Mouse (Mus musculus) adrenal gland (tissue): ENCODE measurements at regions not wholly inside any gene's neighbourhood (a gene's known extent, or its start where the extent isn't known, plus 50 kb on each side); places are given as distances from the start of the nearest gene placed in this dataset.

Experiments used
- intact Hi-C: fragments of 180-260 bp; cut with DNase I; formaldehyde crosslinking; loops from one replicate; pipeline ENCODE4 v1.15.1; 2025

- intact Hi-C loops: no loop called here
Measured at GRCm38 (mm10) chr17:14610791-14611522, 83.1 kb downstream of the Thbs2 start.

- intact Hi-C loops: no loop called here
Measured at GRCm38 (mm10) chr17:14608845-14609244, 85.2 kb downstream of the Thbs2 start.

GRCm38 (mm10) chr17:14606356-14606989, 87.6 kb downstream of the Thbs2 start:
- intact Hi-C loops: no loop called here

DNA sequence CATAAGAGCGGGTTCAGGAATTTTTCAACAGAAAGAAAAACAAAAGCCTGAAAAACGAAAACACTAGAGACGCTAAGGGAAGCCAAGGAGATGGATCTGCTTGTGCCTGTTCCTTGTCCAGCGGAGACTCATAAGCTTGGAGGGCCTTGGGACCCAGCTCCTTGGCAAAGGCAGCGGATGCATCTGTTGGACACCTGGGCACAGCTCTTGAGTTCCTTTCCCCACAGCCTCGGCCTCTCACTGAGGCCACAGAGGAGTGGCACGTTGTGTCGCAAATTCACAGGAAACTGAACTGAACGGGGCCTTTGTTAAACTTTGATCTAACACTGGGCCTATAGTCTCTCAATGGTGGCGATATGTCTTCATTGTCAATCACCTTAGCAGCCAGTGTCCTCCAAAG, 94.4 kb downstream of the Thbs2 start:
- intact Hi-C loops: no loop called here

GRCm38 (mm10) chr17:14596470-14596869, 97.6 kb downstream of the Thbs2 start:
- intact Hi-C loops: no loop called here

DNA sequence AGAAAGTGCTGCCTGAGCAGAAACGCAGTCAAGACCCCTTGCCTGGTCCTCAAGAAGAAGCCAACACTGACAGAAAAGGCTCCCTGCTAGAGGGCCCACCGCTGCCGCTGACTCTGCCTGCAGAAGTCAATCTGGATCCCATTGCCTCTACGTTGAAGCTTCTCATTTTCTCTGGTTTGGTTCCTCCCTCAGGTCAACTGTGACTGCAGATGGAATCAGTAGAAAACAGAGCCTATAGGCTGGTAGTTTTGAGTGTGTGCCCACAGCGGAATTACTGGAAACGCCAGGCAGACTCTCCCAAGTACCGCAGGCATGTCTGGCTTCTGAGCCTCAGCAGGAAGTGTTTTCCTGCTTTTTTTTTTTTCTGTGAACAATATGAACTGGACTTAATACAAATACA, 98.5 kb downstream of the Thbs2 start:
- intact Hi-C loops: no loop called here

- intact Hi-C loops: no loop called here
Measured at GRCm38 (mm10) chr17:14588086-14588817, 105.8 kb downstream of the Thbs2 start.

DNA sequence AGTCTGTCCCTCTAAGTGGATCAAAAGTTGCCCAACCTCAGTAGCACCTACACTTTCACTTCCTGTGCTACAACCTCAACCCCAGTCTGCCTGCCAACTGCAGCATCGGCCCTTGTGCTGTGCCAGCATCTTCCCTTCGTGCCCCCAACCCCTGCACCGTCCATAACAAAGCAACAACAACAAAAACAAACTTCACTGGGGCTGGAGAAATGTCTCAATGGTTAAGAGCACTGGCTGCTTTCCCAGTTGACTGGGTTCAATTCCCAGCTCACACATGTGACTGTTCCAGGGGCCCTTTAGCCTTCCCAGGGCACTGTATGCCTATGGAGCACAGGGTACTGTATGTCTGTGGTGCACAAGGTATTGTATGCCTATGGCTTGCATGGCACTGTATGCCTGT, 114.4 kb downstream of the Thbs2 start:
- intact Hi-C loops: no loop called here

- intact Hi-C loops: no loop called here
Measured at GRCm38 (mm10) chr17:14578721-14579120, 115.3 kb downstream of the Thbs2 start.

GRCm38 (mm10) chr17:14578194-14578593, 115.8 kb downstream of the Thbs2 start:
- intact Hi-C loops: no loop called here

- intact Hi-C loops: no loop called here
Measured at GRCm38 (mm10) chr17:14576159-14576558, 117.9 kb downstream of the Thbs2 start.

DNA sequence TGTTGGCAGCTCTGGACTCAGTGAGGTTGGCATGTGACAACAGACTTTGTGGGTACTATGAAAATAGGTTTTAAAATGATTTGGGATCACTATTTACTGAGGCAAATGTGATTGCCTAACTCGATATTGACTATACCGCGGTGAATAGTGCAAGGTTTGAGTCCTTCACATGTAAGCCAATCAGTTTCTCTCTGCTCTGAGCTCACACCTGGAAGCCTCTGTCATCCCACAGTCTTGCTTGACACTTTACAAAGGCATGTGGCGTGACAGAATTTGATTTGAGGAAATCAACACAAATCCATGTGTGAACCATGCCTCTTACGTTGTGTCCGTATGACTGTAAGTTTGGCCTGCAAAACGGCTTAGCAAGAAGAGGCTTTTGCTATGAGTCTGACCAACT, 122.9 kb downstream of the Thbs2 start:
- intact Hi-C loops: no loop called here

- intact Hi-C loops: no loop called here
Measured at GRCm38 (mm10) chr17:14570266-14570775, 123.7 kb downstream of the Thbs2 start.

GRCm38 (mm10) chr17:14562191-14562590, 131.8 kb downstream of the Thbs2 start:
- intact Hi-C loops: no loop called here

DNA sequence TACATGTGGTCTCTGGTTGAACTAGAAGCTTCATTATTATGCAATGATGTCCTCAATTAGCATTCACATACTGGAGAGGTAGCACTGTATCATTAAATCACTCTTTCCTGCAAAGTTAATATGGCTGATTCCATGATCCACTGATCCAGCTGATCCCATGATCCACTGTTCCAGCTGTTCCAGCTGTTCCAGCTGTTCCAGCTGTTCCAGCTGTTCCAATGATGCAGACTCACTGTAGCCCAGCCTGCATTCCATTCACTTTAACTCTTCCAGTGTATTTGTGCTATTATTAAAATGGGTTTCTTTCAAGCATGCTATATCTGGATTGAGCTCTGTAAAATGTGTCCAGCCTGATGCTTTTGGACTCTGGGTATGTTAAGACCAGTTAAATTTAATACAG, 136.8 kb downstream of the Thbs2 start:
- intact Hi-C loops: no loop called here

GRCm38 (mm10) chr17:14553195-14553594, 140.8 kb downstream of the Thbs2 start:
- intact Hi-C loops: no loop called here

DNA sequence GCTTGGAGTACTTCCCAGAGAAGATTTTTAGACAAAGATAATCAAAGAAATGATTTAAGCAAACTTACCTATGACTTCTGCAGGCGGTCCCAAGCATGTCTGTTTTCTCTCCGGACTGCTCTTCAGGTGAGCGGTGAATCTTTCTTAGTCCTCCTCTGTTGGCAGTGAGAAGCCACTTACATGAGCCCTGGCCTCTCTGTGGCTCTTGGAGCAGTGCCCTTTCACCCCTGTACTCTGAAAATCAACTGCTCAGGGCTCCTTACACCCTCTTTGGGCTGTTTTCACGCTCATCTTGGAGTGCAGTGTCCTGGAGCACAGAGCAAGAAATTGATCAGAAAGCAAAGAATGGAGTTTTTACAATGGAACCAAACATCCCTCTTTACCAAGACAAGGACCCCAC, 142.0 kb downstream of the Thbs2 start:
- intact Hi-C loops: no loop called here

DNA sequence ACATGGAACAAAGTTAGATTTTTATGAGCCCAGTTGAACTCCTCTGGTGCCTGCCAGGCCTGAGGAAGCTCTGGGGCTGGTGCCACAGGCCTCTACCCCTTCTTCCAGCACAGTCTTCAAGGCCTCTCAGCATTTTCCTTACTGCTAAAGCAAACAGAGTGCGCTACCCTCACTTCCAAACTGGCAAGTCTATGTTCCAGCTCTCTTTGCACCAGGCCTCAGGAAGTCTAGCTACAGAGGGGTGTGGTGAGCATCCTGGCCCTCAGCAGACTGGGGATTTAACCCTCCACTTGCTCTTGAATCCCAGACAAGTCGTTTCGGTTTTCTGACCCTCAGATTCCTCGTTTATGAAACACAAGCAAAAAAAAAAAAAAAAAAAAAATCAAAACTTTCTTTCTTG, 142.4 kb downstream of the Thbs2 start:
- intact Hi-C loops: no loop called here

DNA sequence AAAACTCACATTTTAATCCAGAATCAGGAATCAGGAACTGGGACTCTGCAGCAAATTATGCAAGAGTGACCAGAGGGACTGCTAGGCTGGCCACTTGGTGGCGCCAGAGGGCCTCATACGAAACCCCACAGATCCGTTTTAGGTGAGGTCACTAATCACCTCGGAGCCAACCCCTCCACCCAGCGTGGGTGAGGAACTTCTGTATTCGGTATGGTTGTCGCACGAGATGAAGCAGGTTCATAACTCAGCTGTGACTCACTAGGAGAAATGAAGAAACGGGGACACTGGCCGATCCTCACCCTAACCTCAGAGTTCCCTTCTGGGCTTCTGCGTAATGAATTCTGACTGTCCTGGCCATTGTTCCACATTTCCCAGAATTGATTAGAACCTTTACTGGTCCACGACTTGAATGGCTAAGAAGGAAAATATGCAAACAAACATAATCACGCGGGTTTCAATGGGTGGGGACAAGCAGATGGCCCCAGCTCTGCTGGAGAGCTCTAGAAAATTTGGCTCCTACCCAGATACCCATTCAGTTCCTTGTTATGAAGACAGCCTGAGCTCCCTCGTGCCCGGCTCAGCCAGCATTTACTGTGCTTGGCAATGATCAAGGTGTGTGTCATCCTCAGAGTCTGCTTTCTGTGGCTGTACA, 148.1 kb downstream of the Thbs2 start:
- intact Hi-C loops: loop anchor here (2.0 kb wide), 1 partner anchor 359 kb away; no protein-coding TSS in a partner anchor

DNA sequence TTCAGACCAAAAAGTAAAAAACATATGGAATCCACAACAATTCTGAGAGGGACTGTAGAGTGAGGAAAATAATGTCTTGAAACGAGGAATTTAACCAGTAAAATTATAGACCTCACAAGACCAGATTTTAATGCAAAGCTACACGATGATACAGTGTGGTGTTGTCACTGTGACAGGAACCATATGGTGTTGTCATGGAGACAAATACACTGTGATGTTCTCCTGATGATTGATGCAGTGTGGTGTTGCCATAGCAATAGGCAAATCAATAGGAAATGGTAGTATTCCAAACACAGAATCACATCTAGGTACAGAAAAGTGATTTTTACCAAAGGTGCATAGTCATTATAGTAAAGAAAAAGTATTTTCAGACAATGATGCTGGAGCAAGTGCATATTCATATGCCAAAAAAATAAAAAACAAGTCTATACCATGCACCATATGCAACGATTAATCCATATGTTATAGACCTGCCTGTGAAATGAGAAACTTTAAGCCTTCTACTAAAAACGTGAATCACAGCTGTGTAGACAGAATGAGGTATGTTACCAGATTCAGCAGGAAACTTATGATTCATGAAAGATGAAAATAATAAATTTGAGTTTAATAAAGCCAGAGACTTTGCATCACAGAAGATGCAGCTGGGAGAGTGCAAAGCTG, 149.6 kb downstream of the Thbs2 start:
- intact Hi-C loops: loop anchor here (2.0 kb wide), 1 partner anchor 360 kb away; no protein-coding TSS in a partner anchor

GRCm38 (mm10) chr17:14541035-14541434, 153.0 kb downstream of the Thbs2 start:
- intact Hi-C loops: no loop called here
